Mouse (Mus musculus) cerebellum, adult 2 months (tissue): Measurements from ENCODE around the gene Urad. TPM values are rescaled to one million over a fixed set of nuclear protein-coding genes. Genes with fewer than 3 reads are reported as not detected.

Experiments used
- DNase-seq, 2 experiments: peaks; one replicate each; pipeline ENCODE4 v3.0.0; 2021
- H3K27ac ChIP-seq: fragments of 200-500 bp; 2 replicates; pipeline ENCODE4 v1.5.1; 2012; ENCODE audit warnings: low read length, control low read depth, inconsistent platforms; ENCODE audit not compliant: insufficient read depth
- H3K27me3 ChIP-seq: fragments of 200-500 bp; 2 replicates; pipeline ENCODE4 v1.6.1; 2012; ENCODE audit warnings: inconsistent platforms, mild to moderate bottlenecking, low read length, moderate library complexity; ENCODE audit not compliant: control insufficient read depth, insufficient read depth
- H3K4me1 ChIP-seq: fragments of 200-500 bp; 2 replicates; pipeline ENCODE4 v1.6.1; 2011; ENCODE audit warnings: low read length; ENCODE audit not compliant: control insufficient read depth, insufficient read depth
- H3K4me3 ChIP-seq: fragments of 200-500 bp; replicated peaks from 2 replicates; pipeline ENCODE3; 2011; ENCODE audit warnings: mild to moderate bottlenecking, low read depth, low read length, control low read depth; ENCODE audit not compliant: insufficient read depth
- CTCF ChIP-seq: fragments of 200-500 bp; IDR thresholded peaks from 2 replicates; pipeline ENCODE4 v1.5.1; 2011; ENCODE audit warnings: low read depth, mild to moderate bottlenecking, control low read depth, low read length, moderate library complexity, borderline replicate concordance; ENCODE audit not compliant: insufficient read depth
- POLR2A ChIP-seq: fragments of 200-500 bp; IDR thresholded peaks from 2 replicates; pipeline ENCODE4 v1.6.1; 2011; ENCODE audit warnings: low read length, control low read depth, borderline replicate concordance; ENCODE audit not compliant: insufficient read depth
- whole genome bisulfite sequencing: fragments of 180-500 bp; shearing (Covaris S2); methylation state at CpG from one replicate; pipeline ENCODE4 v1.1.7; 2018; 5-methylcytosine and 5-hydroxymethylcytosine counted together
- polyA plus RNA-seq: library from polyadenylated mRNA; depleted of rRNA; stranded (reverse); fragments of >200 nt; gene quantifications from 2 replicates; pipeline ENCODE4 v1.2.3, GENCODE M21; 2012; rRNA removed

Urad gene
- polyA plus RNA-seq, 1 experiment, result not detected

DNA sequence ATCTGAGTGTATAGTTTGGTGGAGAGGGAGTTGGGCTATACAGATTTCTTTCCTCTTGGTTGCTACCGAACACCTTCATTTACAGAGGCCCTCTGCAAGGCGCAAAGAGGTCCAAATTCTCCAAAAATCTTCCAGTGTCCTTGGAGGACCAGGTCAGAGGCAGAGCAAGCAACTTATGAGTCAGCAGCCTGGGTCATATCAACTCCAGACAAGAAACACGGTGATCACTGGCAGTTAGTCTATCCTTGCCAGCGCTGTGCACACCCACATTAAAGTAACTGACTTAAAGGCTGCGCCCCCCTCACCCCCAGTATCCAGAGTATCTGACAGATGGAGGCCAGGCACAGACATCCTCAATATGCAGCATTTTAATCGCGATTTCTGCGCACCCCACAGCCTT lies 53.5 kb downstream of the Urad start:
- no peak for TF ChIP-seq POLR2A
- TF ChIP-seq CTCF, result no peak
- Histone ChIP-seq H3K27ac (no peak overlapping the region), H3K4me3 (no peak overlapping the region), H3K27me3 (peaks cover 10% of the 10 kb centered on the region), H3K4me1 (no peaks in the 10 kb centered on the region)
- 3% methylated on average over 8 of the region's 8 CpGs for WGBS
- DNase-seq, result no peak

DNA sequence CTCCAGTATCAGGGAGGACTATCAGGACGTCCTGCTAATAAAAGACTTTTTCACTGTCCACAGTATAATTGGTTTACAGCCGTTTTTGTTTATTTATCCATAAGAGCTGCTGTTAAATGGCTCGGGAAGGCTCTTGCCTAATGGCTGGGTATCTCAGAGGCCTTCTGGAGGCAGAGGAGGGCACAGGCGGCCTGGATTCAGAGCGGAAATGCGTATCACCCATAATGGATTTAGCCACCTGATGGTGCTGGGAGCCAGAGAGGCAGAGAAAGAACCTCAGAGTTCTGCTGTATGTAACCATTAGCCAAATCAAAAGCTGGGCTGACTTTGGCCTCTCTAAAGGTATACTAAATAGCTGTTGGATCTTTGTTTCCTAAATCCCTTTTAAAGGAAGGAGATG lies 54.8 kb downstream of the Urad start:
- no peak for DNase-seq
- H3K4me3 ChIP-seq, result no peak overlapping the region
- no peak overlapping the region for H3K27ac ChIP-seq
- no peak for TF ChIP-seq POLR2A
- TF ChIP-seq CTCF, result no peak
- WGBS, result 19% methylated on average over 6 of the region's 6 CpGs
- H3K27me3 ChIP-seq, result peaks cover 10% of the 10 kb centered on the region
- H3K4me1 ChIP-seq, result no peaks in the 10 kb centered on the region

Other genes starting within 250 kb of the Urad start
- gene Lnx2, start 245.9 kb downstream of the Urad start, polyA plus RNA-seq, result 15.9 and 16.8 TPM in 2 replicates
- gene Polr1d, start 245.4 kb downstream of the Urad start, polyA plus RNA-seq, result 85.0 and 89.2 TPM in 2 replicates
- 0.48 and 0.51 TPM in 2 replicates for gene Gsx1, start 133.7 kb downstream of the Urad start, polyA plus RNA-seq
- gene Pdx1, start 52.5 kb downstream of the Urad start, polyA plus RNA-seq, result not detected in 2 replicates
- gene Cdx2, start 15.2 kb downstream of the Urad start, polyA plus RNA-seq, result not detected in 2 replicates
- 24.8 and 25.3 TPM in 2 replicates for gene Flt3, start 78.0 kb upstream of the Urad start, polyA plus RNA-seq
- 97.4 and 105 TPM in 2 replicates for gene Pan3, start 107.7 kb upstream of the Urad start, polyA plus RNA-seq